Mouse (Mus musculus) NIH3T3 (cell line): Measurements from ENCODE around the gene Smim27.
"Not testable (repeated sequence)": the region's sequence is repeated elsewhere in the genome, so short reads cannot be mapped to it uniquely, and the experiment has no call there.

ENCODE experiments used
- DNase-seq: peaks from one replicate; pipeline ENCODE4 v3.0.0-alpha.2; 2012; ENCODE audit warnings: low read depth

The Smim27 gene

GRCm38 (mm10) chr4:40264321-40264720, 5.1 kb upstream of the Smim27 start:
- no peak for DNase-seq

GRCm38 (mm10) chr4:40267681-40268080, 1.7 kb upstream of the Smim27 start:
- DNase-seq = peak; percentile 30

DNA sequence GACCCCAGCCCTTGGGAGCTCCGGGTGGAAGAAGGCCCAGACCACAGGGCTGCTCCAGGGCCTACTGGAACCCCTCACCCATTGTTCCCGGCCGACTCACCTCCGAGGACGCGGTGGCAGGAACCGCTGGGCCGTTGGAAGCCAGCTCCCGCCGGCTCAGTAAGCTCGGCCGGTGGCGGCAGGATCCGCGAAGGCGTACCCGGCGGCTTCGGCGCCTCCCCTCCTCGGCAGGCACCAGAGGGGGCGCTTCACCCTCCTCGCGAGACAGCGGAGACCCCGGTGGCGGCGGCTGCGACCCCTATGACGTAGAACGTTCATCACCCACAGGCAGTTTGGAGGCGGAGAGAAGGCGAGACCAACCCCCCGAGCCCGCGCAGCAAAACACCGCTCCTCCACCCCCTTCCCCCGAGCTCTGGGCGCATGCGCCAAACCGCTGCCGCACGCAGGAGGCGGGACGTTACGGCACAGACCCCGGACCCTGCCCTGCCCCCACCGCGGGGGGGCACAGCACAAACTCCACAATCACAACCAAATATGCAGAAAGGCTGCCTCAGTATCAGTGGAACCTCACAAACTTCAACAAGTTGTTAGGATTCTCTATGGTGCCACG, 1.1 kb upstream of the Smim27 start:
- peak; percentile 93 for DNase-seq

DNA sequence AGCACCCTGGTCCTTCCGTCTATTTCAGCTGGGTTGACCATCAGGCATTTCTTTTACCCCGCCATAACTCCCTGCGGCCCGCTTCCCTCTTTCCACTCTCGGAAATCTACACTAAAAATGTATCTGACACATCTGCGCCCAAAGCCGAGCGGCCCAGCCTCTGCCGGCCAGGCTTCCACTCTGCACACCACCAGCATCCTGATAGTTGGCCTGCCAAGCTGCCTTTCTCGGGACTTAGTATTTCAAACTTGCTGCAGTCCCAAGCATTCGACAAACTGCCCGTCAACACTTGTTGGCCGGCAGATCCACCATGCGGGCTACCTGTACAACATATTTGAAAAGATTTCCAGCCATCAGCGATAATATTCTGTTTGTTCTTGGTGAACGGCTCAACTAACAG, 544 bp upstream of the Smim27 start:
- no peak for DNase-seq

- DNase-seq = no peak
These were observed 9.5 kb downstream of the Smim27 start for GRCm38 (mm10) chr4:40278880-40279275.

DNA sequence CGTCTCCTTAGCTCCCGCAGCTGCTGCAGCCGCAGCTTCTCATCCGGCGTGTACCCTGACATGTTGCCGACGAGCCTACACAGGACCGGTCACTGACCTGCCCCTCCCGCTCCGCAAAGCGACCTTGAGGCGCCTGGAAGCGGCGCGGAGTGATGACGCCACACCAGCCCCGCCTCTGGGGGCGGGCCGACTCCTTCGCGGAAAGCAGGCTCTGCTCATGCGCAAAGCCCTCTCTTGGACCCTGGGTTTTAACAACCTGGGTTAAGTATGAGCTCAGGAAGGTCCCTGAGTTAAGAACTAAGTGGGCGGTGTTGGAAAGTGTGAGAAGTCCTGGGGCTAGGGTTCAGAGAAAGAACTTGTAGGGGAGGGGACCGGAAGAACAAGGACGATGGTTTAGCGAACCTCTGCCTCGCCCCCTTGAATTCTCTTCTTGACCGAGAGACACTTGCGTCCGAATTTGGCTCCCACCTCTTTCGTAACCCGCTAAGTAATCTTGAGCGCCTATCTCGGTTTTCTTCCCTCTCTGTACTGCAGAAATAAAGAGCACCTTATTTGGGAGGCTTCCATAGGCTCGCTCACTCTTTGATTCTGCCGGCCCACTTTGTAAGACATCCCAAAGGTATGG, 10.0 kb downstream of the Smim27 start, which contains the start of gene Ndufb6:
TSS of gene Ndufb6 (minus strand) at position 146 of the 625 bp plus-strand sequence.
- DNase-seq = peak; percentile 96

GRCm38 (mm10) chr4:40285582-40285981, 16.2 kb downstream of the Smim27 start:
- DNase-seq = peak; percentile 82

DNA sequence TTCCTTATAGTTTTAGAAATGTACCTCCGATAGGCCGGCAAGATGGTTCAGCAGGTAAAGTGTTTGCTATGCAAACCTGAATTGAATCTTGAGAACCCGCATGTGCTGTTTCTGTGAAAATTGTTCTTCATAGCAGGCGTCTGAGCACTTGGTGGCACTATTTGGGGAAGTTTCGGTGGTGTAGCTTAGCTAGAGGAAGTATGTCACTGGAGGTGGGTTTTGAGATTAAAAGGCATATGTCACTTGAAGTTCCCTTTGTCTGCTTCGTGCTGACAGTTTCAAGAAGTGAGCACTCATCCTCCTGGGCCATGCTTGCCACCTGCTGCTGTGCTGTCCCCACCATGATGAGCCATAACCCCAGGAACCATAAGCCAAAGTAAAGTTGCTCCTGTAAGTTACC, 18.0 kb downstream of the Smim27 start:
- DNase-seq = no peak

DNA sequence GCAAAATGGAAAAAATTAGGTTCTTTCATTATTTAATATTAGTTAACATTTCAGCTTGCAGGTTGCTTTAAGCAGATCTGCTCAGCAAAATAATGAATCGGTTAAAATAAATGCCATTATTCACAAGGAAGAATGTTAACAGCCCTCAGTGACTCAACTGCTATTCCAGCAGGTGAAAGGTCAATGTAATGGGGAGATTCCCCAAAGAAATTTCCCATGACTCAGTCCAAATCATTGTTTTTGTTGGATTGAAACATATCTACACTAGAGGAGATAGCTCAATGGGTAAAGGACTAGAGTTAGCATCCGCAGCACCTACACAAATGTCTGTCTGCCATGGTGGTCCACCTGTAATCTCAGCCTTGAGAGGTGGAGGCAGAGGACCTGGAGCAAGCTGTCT, 19.7 kb downstream of the Smim27 start:
- DNase-seq = peak; percentile 70

- DNase-seq = not testable (repeated sequence)
These were observed 22.1 kb downstream of the Smim27 start for GRCm38 (mm10) chr4:40291511-40291910.

DNA sequence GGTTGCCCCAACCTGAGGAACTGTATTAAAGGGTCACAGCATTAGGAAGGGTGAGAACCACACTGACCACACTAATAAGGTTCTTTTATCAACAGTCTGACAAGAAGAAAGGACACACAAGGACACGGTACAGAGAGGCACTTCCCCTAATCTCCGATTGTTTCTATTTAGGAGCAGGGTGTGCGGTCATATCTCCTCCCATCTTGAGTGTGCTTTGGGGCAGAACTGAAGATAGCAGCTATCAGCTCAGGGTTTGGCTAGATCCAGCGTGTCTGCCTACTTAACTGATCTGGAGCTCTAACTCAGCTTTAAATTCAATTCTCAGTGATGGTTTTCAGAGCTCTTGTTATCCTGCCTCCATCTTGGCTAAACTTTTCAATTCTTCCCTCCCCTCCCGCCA, 29.8 kb downstream of the Smim27 start:
- DNase-seq = no peak

DNA sequence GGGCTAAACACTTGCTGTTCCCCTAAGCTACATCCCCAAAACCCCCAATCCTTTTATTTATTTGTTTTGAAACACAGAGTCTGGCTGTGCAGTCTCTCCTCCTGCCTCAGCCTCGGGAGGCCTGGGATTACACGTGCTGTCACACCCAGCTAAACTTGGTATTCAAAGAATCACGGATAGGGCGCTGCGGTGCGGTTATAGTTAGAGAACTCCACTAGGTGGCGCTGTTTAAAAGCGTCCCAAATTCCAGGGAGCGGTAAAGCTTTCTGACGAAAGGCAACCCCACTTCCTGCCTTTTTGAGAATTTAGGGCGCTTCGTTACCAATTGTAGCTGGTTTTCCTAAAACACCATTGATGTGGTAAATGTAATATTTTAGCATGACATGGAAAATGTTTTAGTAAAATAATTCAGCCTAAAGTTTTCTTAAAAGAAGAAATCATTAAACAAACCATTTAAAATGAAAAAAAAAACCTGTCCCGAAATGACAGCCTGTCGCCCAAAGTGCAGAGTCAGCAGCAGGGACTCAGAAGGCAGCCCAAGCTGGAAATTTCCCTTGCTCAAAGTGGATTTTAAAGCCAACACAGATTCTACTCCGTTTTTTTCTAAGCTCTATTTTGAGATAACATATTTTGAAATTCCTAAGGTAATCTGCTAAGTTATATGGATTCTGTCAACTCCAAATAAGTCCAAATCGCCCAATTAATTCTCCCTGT, 31.9 kb downstream of the Smim27 start:
- DNase-seq = peak; percentile 81

DNA sequence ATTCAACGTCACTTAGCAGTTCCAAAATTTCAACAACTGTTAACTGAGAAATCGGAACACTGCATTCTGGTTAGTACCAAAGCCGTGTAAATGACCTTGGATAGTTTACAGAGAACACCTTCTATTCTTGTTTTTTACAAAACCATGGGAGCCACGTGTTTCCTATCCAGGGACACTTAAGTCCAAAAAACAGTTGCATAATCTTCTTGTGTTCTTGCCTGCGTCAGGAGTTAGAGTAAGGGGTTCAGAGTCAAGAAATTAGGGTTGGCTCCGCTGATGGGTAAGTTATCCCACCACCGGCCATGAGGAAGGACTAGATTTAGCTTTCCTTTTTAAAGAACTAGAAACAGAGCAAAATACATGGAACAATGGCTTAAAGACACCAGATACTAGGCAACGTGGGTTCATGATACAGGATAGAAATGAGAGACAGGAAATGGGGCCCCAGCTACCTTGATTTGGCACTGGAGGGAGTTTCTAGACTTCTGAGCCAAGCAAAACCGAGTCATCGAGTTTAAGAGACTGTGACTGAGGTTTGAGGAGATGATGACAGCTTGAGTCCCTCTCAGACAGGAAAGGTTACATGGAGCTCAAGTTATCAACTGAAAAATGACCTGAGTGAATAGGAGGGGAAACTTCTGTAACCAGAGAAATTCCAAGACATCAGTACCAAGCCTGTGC, 33.2 kb downstream of the Smim27 start:
- no peak for DNase-seq

DNA sequence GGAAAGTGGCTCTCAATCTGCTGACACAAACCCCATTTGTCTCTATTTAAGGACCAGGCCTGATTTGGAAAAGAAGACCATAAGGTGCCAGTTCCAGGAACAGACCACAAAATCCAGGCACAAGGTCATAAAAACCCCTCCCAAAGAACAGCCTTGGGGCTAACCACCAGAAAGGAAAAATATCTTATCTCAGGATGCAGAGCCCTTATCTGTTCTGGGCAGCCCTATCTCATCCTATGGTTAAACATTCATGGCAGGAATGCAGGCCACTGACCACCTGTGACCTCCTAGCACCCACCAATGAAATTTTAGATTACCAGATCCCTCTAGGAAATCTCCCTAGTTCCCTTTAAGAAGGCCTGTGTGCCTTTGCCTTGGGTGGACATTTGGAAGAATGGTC, 40.3 kb downstream of the Smim27 start:
- DNase-seq = no peak

DNA sequence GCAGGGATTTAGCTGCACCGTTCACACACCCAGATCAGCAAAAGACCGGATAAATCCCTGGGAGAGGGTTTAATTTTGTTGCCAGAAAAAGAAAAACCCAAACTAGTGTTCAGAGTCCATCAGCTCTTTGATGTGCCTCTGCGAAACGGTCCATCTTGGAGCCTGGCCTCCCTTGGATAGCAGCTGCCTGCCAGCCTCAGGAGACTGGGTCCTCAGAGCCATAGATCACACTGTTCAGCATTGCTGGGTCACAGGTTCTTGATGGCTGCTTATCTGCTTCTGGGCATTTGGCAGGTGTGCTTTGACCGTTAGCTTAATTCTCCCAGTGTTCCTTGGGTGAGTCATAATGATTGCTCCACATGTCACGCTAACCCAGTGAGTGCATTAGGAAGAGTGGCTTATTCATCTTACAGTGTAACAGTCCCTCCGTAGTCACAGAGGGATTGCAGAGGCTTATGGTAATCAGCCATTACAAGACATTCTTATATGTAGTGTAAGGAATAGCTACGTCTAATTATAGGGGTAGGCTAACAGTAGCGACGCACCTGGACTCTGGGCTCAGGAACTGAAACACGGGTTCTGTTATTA, 41.5 kb downstream of the Smim27 start:
- DNase-seq = no peak

DNA sequence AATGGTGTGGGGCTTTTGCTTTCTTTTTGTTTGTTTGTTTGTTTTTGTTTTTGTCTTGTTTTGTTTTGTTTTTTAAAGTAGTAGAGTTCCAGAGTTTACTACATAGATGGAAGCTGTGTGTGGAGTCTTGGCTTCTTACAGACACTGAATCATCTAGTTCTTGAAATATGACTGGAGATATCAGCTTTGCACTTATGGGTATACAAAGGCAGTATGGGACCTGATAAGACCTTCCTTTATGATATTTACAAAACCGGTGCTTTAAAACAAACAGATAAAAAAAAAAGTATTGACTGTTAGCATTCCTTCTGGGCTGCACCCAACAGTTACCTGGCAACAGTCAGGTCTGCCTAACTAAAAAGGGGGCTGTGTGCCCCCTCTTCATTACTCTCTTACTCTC, 42.8 kb downstream of the Smim27 start:
- DNase-seq = no peak

GRCm38 (mm10) chr4:40313026-40313425, 43.6 kb downstream of the Smim27 start:
- no peak for DNase-seq

DNA sequence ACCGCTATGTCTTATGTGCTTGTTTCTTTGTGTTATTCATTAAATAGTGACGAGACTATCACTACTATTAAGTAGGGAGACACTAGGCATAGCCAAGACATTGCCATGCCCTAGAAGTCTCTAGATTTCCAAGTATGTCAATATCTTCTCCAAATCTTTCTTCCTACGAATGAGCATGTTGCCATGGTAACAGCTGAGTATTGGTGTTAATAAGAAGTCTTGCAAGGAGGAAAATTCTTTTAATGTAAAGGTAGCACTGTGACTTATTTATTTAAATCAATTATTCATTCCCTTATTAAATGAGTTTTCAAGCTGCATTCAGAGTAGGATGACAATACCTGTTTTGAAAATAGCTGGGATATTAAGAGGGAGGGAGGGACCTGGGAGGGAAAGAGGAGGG, 48.0 kb downstream of the Smim27 start:
- DNase-seq = no peak
